Mouse (Mus musculus) small intestine, adult 2 months (tissue): ENCODE results near the gene Slc31a1. TPM values are rescaled to one million over a fixed set of nuclear protein-coding genes. Genes with fewer than 3 reads are reported as not detected.

Source experiments
- H3K27ac ChIP-seq: fragments of 200-500 bp; 2 replicates; pipeline ENCODE4 v1.5.1; 2012; ENCODE audit warnings: low read depth, low read length, control low read depth, inconsistent platforms; ENCODE audit not compliant: insufficient read depth
- H3K27me3 ChIP-seq: fragments of 200-500 bp; 2 replicates; pipeline ENCODE4 v1.6.1; 2012; ENCODE audit warnings: mild to moderate bottlenecking, moderate library complexity, low read length, inconsistent platforms; ENCODE audit not compliant: control insufficient read depth, insufficient read depth
- H3K36me3 ChIP-seq: fragments of 200-500 bp; 2 replicates; pipeline ENCODE4 v1.6.1; 2012; ENCODE audit warnings: mild to moderate bottlenecking, low read length, control low read depth, inconsistent platforms; ENCODE audit not compliant: control insufficient read depth, insufficient read depth
- H3K4me1 ChIP-seq: fragments of 200-500 bp; 2 replicates; pipeline ENCODE4 v1.6.1; 2012; ENCODE audit warnings: low read length, inconsistent platforms, mixed read lengths; ENCODE audit not compliant: control insufficient read depth, insufficient read depth, insufficient read length
- H3K4me3 ChIP-seq: fragments of 200-500 bp; 2 replicates; pipeline ENCODE4 v1.5.1; 2012; ENCODE audit warnings: low read depth, mild to moderate bottlenecking, control low read depth, inconsistent platforms, low read length, moderate library complexity
- CTCF ChIP-seq: fragments of 200-500 bp; IDR thresholded peaks from 2 replicates; pipeline ENCODE4 v1.5.1; 2012; ENCODE audit warnings: low read depth, mild to moderate bottlenecking, control low read depth, inconsistent platforms, low read length, moderate library complexity, mixed read lengths; ENCODE audit not compliant: insufficient replicate concordance, insufficient read length; ENCODE audit errors: extremely low read depth
- POLR2A ChIP-seq: fragments of 200-500 bp; IDR thresholded peaks from 2 replicates; pipeline ENCODE4 v1.6.1; 2012; ENCODE audit warnings: low read depth, mild to moderate bottlenecking, control low read depth, inconsistent platforms, low read length, moderate library complexity
- WGBS: fragments of 180-500 bp; shearing (Covaris S2); methylation state at CpG from one replicate; pipeline ENCODE4 v1.1.7; 2018; 5-methylcytosine and 5-hydroxymethylcytosine counted together
- polyA plus RNA-seq: library from polyadenylated mRNA; depleted of rRNA; stranded (reverse); fragments of >200 nt; gene quantifications from 2 replicates; pipeline ENCODE4 v1.2.3, GENCODE M21; 2012

Slc31a1 gene
- polyA plus RNA-seq, 1 experiment, result 40.3 TPM

- Histone ChIP-seq H3K4me3 (no peak overlapping the region), H3K4me1 (no peaks in the 10 kb centered on the region), H3K27me3 (no peaks in the 10 kb centered on the region), H3K27ac (no peak overlapping the region), H3K36me3 (peaks cover 17% of the 10 kb centered on the region)
- WGBS, result 78% methylated on average over 4 of the region's 4 CpGs
- TF ChIP-seq CTCF, result no peak
- TF ChIP-seq POLR2A, result no peak
Observed at GRCm38 (mm10) chr4:62406133-62406532, 45.6 kb downstream of the Slc31a1 start.

- H3K4me3 ChIP-seq, result peak overlapping the region; percentile 71
- no peaks in the 10 kb centered on the region for H3K27me3 ChIP-seq
- under 1% methylated on average over 35 of the region's 35 CpGs for WGBS
- H3K36me3 ChIP-seq, result peaks cover 20% of the 10 kb centered on the region
- peak overlapping the region; percentile 64 for H3K27ac ChIP-seq
- H3K4me1 ChIP-seq, result no peaks in the 10 kb centered on the region
- TF ChIP-seq POLR2A (no peak), CTCF (peak; percentile 65; the same call in 1 of the 2 replicates)
Observed at GRCm38 (mm10) chr4:62407730-62408582, 47.4 kb downstream of the Slc31a1 start.

- H3K27me3 ChIP-seq, result no peaks in the 10 kb centered on the region
- peak within 1 kb of the TSS; percentile 64 for H3K27ac ChIP-seq
- under 1% methylated on average over 39 of the region's 39 CpGs for WGBS
- no peaks in the 10 kb centered on the region for H3K4me1 ChIP-seq
- no peak for TF ChIP-seq CTCF
- TF ChIP-seq POLR2A, result peak; percentile 61; the same call in 1 of the 2 replicates
- peaks cover 25% of the 10 kb centered on the region for H3K36me3 ChIP-seq
- H3K4me3 ChIP-seq, result peak within 1 kb of the TSS; percentile 87
Observed at GRCm38 (mm10) chr4:62408601-62409282, 48.2 kb downstream of the Slc31a1 start, which contains the start of the genes Cdc26 and Prpf4. Gene Cdc26 (minus strand): TSS chr4:62408642. Gene Prpf4 (plus strand): TSS chr4:62408797.

GRCm38 (mm10) chr4:62409615-62410014 is 49.1 kb downstream of the Slc31a1 start:
- peaks cover 30% of the 10 kb centered on the region for H3K36me3 ChIP-seq
- no peaks in the 10 kb centered on the region for H3K27me3 ChIP-seq
- H3K4me3 ChIP-seq, result peak overlapping the region; percentile 36
- WGBS, result 8% methylated on average over 6 of the region's 6 CpGs
- no peaks in the 10 kb centered on the region for H3K4me1 ChIP-seq
- TF ChIP-seq CTCF (no peak), POLR2A (no peak)
- no peak overlapping the region for H3K27ac ChIP-seq

- Histone ChIP-seq H3K36me3 (peaks cover 36% of the 10 kb centered on the region), H3K4me1 (no peaks in the 10 kb centered on the region), H3K27ac (no peak overlapping the region), H3K4me3 (no peak overlapping the region), H3K27me3 (no peaks in the 10 kb centered on the region)
- WGBS, result 68% methylated on average over 2 of the region's 2 CpGs
- TF ChIP-seq CTCF (no peak), POLR2A (no peak)
Observed at GRCm38 (mm10) chr4:62410325-62410724, 49.8 kb downstream of the Slc31a1 start.

GRCm38 (mm10) chr4:62411606-62412005 is 51.1 kb downstream of the Slc31a1 start:
- no peak overlapping the region for H3K4me3 ChIP-seq
- no peak for TF ChIP-seq POLR2A
- TF ChIP-seq CTCF, result no peak
- no peaks in the 10 kb centered on the region for H3K27me3 ChIP-seq
- H3K36me3 ChIP-seq, result peaks cover 49% of the 10 kb centered on the region
- H3K27ac ChIP-seq, result no peak overlapping the region
- H3K4me1 ChIP-seq, result no peaks in the 10 kb centered on the region
- WGBS, result 90% methylated on average over 10 of the region's 10 CpGs

- Histone ChIP-seq H3K36me3 (peaks cover 88% of the 10 kb centered on the region), H3K4me3 (no peak overlapping the region), H3K27me3 (no peaks in the 10 kb centered on the region), H3K4me1 (no peaks in the 10 kb centered on the region), H3K27ac (no peak overlapping the region)
- no peak for TF ChIP-seq CTCF
- TF ChIP-seq POLR2A, result no peak
- 86% methylated on average over 8 of the region's 8 CpGs for WGBS
Observed at GRCm38 (mm10) chr4:62418448-62418847, 57.9 kb downstream of the Slc31a1 start.
